Mouse (Mus musculus): Measurements from ENCODE around the gene Ak9. TPM values are rescaled to one million over a fixed set of nuclear protein-coding genes. Genes with fewer than 3 reads are reported as not detected.

The Ak9 gene
- total RNA-seq, 2 experiments from 2014 or later: not detected

DNA sequence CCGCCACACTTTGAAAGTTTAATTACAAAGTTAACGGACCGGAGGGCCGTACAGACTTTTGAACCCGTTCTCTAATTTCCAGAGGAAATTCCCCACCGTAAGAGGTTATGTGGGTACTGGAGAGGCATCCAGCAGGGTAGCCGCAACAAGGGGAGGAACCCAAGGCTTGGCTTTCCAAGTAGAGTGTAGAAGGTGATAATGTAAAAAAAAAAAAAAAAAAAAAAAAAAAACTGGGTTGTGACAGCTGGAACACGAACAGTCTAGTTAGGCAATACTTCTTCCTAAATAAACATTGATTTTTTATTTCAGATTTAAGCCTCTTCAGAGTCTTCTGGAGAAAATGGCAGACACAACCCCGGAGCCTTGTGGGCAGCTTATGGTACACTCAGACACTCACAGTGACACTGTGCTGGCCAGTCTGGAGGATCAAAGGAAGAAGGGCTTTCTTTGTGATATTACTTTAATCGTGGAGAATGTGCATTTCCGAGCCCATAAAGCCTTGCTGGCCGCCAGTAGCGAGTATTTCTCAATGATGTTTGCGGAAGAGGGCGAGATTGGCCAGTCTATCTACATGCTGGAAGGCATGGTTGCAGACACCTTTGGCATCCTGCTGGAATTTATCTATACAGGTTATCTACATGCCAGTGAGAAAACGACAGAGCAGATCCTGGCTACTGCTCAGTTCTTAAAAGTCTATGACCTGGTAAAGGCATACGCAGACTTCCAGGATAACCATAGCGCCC, 147.2 kb downstream of the Ak9 start:
- no peak for DNase-seq (ENCODE audit: low spot score)

- DNase-seq (ENCODE audit: low spot score): no peak
Observed at GRCm38 (mm10) chr10:41451656-41452055, 147.9 kb downstream of the Ak9 start.

- DNase-seq (ENCODE audit: low spot score): no peak
Observed at GRCm38 (mm10) chr10:41452791-41453190, 149.0 kb downstream of the Ak9 start.

GRCm38 (mm10) chr10:41459990-41460389, 156.2 kb downstream of the Ak9 start:
- no peak for DNase-seq (ENCODE audit: low spot score)

DNA sequence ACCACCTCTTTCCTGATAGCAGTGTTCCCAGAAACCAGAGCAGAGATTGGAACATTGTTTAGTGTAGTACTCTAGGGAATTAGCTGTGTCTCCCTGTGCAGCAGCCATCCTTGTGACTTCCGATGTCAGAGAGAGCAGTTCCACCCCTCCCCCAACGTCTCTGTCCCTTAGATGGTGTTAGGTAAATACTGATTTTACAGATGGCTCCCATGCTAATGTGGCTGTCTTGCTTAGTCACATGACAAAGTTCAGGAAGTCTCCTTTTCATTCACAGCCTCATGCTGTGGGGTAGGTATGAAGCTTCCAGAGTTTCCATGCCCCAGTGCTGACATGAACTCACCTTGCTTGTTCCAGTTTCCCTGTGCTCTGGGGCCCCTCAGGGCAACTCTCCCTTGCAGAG, 156.7 kb downstream of the Ak9 start:
- DNase-seq (ENCODE audit: low spot score): no peak

- DNase-seq (ENCODE audit: low spot score): no peak
Observed at GRCm38 (mm10) chr10:41461057-41461722, 157.4 kb downstream of the Ak9 start.

DNA sequence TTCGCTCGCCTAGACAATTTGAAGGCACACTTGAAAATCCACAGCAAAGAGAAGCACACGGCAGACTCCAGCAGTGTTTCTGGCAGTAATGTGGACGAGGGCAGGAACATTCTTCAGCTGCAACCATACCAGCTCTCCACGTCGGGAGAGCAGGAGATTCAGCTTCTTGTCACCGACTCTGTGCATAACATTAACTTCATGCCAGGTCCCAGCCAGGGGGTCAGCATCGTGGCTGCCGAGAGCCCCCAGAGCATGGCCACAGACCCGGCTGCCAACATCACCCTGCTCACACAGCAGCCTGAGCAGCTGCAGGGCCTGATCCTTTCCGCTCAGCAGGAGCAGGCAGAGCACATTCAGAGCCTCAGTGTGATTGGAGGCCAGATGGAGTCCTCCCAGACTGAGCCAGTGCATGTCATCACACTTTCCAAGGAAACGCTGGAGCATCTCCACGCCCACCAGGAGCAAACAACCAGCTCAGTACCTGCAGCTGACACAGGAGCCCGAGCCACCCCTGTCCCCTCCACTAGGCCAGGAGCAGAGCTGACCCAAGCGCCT, 160.7 kb downstream of the Ak9 start:
- DNase-seq (ENCODE audit: low spot score): no peak

GRCm38 (mm10) chr10:41467325-41467724, 163.5 kb downstream of the Ak9 start:
- DNase-seq (ENCODE audit: low spot score): no peak

GRCm38 (mm10) chr10:41470693-41471092, 166.9 kb downstream of the Ak9 start:
- DNase-seq (ENCODE audit: low spot score): no peak

DNA sequence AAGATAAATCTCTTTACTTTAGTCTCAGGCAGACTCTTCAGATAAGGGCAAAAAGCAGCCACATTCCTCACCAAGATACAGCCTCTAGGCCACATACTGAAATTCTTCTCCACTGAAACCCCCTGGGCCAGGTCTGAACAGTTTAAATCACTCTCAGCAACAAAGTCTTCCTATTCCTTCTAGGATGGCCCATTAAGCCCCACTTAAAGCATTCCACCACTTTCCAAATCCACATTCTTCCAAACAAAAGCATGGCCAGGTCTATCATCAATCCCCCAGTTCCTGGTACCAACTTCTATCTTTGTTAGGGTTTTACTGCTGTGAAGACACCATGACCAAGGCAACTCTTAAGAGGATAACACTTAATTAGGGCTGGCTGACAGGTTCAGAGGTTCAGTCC, 168.8 kb downstream of the Ak9 start:
- no peak for DNase-seq (ENCODE audit: low spot score)

DNA sequence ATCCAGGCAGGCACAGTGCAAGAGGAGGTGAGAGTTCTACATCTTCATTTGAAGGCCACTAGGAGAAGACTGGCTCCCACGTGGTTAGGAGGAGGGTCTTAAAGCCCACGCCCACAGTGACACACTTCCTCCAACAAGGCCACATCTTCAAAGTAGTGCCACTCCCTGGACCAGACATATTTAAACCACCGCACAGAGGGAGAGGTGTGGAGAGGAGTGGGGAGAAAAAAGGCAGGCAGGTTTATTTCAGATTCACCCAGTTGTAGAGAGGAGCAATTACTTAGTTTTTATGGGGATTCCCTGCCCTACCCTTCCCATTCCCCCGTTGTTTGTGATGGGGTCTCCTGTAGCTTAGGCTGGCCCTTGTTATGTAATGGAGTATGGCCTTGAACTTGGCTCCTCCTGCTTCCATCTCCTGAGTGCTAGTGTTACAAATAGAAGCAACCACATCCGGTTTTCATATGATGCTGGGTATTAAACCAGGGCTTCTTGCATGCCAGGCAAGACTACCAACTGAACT, 169.2 kb downstream of the Ak9 start:
- no peak for DNase-seq (ENCODE audit: low spot score)

GRCm38 (mm10) chr10:41473782-41474468, 170.1 kb downstream of the Ak9 start:
- no peak for DNase-seq (ENCODE audit: low spot score)

DNA sequence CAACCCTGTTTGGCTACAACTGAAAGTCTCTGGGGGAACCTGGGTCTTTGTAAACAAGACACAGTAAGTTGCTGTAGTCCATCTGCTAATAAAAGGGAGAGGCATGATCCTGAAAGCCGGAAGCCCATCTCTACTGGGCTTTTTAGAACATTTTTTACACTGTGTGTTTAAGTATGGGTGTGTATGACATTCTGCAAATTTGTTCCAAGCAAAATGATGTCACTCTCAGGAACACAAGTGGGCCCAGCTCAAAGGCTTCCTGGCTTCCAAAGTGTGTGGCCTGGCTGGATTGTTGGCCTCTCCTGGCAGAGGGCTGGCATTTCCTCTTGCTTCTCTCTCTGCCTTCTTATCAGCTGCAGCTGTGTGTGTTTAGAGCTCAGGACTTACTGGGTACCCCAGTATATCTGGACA, 171.2 kb downstream of the Ak9 start:
- DNase-seq (ENCODE audit: low spot score): peak; percentile 27

GRCm38 (mm10) chr10:41476171-41477017, 172.6 kb downstream of the Ak9 start, which contains the start of gene Mical1:
Gene Mical1, plus strand, starts transcription at chr10:41476314.
- DNase-seq (ENCODE audit: low spot score): peak; percentile 69

DNA sequence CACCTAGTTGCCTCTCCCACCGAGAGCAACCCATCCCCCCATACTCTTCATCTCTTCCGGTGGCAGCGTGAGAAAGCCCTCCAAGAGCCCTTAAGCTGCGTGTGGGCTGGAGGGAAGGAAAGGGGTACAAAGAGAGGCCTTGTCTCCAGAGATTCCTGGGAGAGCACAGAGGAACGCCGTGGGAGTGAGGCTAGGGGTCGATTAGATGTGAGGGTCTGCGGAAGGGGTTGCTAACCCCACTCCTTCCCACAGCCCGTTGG, 173.2 kb downstream of the Ak9 start:
- no peak for DNase-seq (ENCODE audit: low spot score)

DNA sequence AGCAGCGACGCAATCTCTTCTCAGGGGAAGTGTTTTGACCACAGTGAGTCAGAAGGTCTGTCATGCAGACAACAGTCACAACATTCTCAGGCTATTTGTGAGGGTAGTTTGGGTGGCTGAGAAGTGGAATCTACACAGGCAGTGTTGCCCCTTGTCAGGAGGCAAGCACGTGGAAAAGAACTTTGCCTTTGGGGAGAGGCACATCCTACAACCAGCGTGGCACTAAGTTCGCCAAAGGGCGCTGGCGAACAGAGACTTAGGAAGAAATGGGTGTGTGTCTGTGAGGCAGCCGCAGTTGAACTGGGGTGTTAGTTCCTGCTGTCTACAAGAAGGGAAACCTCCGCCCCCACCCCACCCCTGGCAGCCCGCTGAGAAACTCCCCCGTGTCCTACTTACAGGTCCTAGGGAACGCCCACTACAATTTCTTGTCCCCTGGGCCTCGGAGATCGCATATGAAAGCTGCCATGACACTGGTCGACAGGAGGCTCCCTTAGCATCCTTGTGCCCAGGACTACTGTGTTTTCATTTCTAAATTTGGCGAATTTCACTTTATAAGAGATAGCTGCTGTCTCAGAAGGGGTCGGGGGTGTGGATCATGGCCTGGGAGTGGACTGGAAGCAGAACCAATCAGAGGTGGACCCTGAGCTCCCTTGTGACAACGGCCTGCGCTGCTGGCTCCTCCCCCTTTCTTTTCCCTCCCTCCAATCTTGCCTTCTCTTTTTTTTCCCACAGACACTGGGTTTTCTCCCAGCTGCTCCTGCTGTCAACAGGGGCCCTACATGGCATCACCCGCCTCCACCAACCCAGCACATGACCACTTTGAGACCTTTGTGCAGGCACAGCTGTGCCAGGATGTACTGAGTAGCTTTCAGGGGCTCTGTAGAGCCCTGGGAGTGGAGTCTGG, 173.8 kb downstream of the Ak9 start:
- DNase-seq (ENCODE audit: low spot score): peak; percentile 81

DNA sequence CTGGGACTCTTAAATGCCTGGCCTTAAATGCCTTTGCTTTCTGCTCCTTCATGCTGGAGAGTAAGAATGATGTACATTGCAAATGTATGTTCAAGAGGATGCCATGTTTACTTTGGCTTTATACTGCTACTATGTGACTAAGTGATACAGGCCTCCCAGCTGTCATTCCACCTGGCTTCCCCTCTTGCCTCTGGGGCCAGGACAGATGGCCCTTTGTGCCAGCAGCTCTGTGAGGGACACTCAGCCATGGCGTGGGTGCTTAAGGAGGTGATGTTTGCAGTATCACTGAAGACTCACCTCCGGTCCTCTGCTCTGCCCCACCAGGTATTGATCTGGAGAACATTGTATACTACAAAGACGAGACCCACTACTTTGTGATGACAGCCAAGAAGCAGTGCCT, 176.2 kb downstream of the Ak9 start:
- DNase-seq (ENCODE audit: low spot score): no peak

- no peak for DNase-seq (ENCODE audit: low spot score)
Observed at GRCm38 (mm10) chr10:41480938-41481880, 177.4 kb downstream of the Ak9 start.

GRCm38 (mm10) chr10:41482446-41482845, 178.7 kb downstream of the Ak9 start:
- no peak for DNase-seq (ENCODE audit: low spot score)

Measured in gastrocnemius, adult 18-20 months (tissue).